Mouse (Mus musculus) kidney, adult 2 months (tissue): ENCODE results near the gene Rbfox1. TPM values are rescaled to one million over a fixed set of nuclear protein-coding genes. Genes with fewer than 3 reads are reported as not detected.

Experiments
- DNase-seq: peaks from one replicate; pipeline ENCODE4 v3.0.0; 2021
- H3K27ac ChIP-seq: fragments of 200-500 bp; 2 replicates; pipeline ENCODE4 v1.5.1; 2012; ENCODE audit warnings: low read depth, low read length, control low read depth, inconsistent platforms; ENCODE audit not compliant: insufficient read depth
- H3K27me3 ChIP-seq: fragments of 200-500 bp; replicated peaks from 2 replicates; pipeline ENCODE4 v1.6.1; 2012; ENCODE audit warnings: mild to moderate bottlenecking, moderate library complexity, low read length, inconsistent platforms; ENCODE audit not compliant: control insufficient read depth, insufficient read depth
- H3K36me3 ChIP-seq: fragments of 200-500 bp; 2 replicates; pipeline ENCODE4 v1.6.1; 2012; ENCODE audit warnings: mild to moderate bottlenecking, moderate library complexity, low read length, inconsistent platforms; ENCODE audit not compliant: control insufficient read depth, insufficient read depth
- H3K4me1 ChIP-seq: fragments of 200-500 bp; 2 replicates; pipeline ENCODE4 v1.6.1; 2011; ENCODE audit warnings: low read length; ENCODE audit not compliant: control insufficient read depth, insufficient read depth
- H3K4me3 ChIP-seq: fragments of 200-500 bp; 2 replicates; pipeline ENCODE4 v1.5.1; 2011; ENCODE audit warnings: mild to moderate bottlenecking, low read depth, low read length, control low read depth; ENCODE audit not compliant: insufficient read depth
- CTCF ChIP-seq: fragments of 200-500 bp; conservative IDR thresholded peaks from 2 replicates; pipeline ENCODE4 v1.5.1; 2011; ENCODE audit warnings: low read depth, mild to moderate bottlenecking, control low read depth, low read length, moderate library complexity, mixed read lengths; ENCODE audit not compliant: insufficient read depth, insufficient read length
- POLR2A ChIP-seq: fragments of 200-500 bp; IDR thresholded peaks from one replicate; pipeline ENCODE4 v1.6.1; 2011; ENCODE audit warnings: low read depth, low read length, control low read depth
- WGBS: fragments of 180-500 bp; shearing (Covaris S2); methylation state at CpG from one replicate; pipeline ENCODE4 v1.1.7; 2018; 5-methylcytosine and 5-hydroxymethylcytosine counted together
- polyA plus RNA-seq: library from polyadenylated mRNA; depleted of rRNA; stranded (reverse); fragments of >200 nt; gene quantifications from 2 replicates; pipeline ENCODE4 v1.2.3, GENCODE M21; 2012

The Rbfox1 gene
- polyA plus RNA-seq, 1 experiment = 4.2 TPM

DNA sequence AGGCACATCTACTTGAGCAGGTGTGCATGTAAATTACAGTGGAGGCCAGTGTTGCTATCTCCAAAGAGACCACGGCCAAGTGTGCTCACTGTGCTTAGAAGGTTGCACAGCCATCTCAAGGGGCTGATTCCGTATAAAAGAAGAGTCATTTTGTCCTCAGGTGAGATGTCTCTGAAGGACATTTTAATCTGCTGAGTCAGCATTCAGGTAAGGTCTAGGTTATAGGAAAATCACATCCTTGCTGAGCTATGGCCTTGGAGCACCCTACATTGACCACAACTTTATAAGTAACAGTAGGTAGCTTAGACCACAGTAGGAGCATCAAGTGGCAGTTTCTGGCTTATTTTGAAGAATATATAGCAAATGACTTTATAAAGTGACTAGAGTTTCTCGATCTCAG is 848.3 kb downstream of the Rbfox1 start:
- Histone ChIP-seq H3K27me3 (no peaks in the 10 kb centered on the region), H3K4me1 (no peaks in the 10 kb centered on the region), H3K4me3 (no peak overlapping the region), H3K27ac (no peak overlapping the region), H3K36me3 (no peaks in the 10 kb centered on the region)
- TF ChIP-seq POLR2A (no peak), CTCF (no peak)
- 92% methylated on average over 3 of the region's 3 CpGs for WGBS
- no peak for DNase-seq

DNA sequence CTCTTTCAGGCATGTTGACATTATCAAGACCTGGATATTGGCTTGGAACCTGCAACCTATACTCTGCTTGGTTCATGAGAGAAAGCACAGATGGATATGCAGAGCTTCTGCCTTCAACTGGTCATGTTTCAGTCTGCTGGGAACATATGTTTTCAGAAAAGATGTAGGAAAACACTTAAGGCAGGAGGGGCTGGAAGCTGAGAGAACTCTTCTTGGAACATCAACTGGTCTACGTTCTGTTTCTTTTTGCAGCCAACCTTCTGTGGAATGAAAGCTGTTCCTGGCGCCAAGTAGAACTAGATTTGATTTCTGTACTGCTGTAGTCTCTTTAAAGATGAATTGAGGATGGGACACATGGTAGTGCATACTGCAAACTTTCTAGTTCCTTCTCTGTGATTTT is 851.4 kb downstream of the Rbfox1 start:
- TF ChIP-seq CTCF (no peak), POLR2A (no peak)
- 93% methylated on average over 2 of the region's 2 CpGs for WGBS
- H3K36me3 ChIP-seq = no peaks in the 10 kb centered on the region
- DNase-seq = no peak
- no peak overlapping the region for H3K4me3 ChIP-seq
- H3K4me1 ChIP-seq = no peaks in the 10 kb centered on the region
- H3K27me3 ChIP-seq = no peaks in the 10 kb centered on the region
- H3K27ac ChIP-seq = no peak overlapping the region

DNA sequence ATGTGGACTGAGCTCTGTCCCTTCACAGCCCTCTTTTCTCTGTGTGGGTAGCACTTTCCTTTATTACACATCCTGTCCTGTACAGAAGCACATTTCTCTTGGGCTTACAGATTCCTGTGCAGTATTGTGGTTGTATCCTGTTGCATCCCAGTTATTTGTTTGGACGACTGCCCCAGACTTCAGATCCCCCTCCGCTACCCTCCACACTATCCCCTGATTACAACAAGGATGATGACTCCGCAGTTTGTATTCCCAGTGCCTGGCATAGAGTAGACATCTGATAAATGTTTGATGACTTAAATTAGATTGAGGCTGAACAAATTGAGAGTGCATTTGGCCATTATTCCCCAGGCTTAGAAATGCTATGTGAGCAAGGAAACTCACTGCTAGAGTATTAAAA is 851.8 kb downstream of the Rbfox1 start:
- H3K4me3 ChIP-seq = no peak overlapping the region
- no peak for DNase-seq
- H3K36me3 ChIP-seq = no peaks in the 10 kb centered on the region
- H3K27me3 ChIP-seq = no peaks in the 10 kb centered on the region
- H3K4me1 ChIP-seq = no peaks in the 10 kb centered on the region
- H3K27ac ChIP-seq = no peak overlapping the region
- 62% methylated on average over 3 of the region's 3 CpGs for WGBS
- TF ChIP-seq POLR2A (no peak), CTCF (no peak)

DNA sequence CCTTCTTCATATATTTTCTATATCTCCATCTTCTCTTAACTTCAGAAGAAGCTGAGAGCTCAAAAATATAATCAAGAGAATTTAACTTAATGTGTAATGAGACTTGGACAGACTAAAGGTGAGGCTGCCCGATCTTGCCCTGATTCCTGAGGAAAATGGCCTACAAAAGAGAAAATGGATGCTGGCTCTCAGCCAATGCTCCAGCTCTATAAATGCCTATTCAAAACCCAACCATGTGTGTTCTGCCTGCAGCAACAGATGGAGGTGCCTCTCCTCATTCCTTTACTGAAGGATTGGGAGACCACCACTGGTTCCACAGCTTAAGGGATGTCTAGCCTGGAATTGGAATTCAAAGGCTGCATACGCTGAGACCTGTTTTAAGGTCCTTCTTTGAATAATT is 861.0 kb downstream of the Rbfox1 start:
- no peaks in the 10 kb centered on the region for H3K36me3 ChIP-seq
- no peaks in the 10 kb centered on the region for H3K4me1 ChIP-seq
- H3K27ac ChIP-seq = no peak overlapping the region
- no peak overlapping the region for H3K4me3 ChIP-seq
- TF ChIP-seq POLR2A (no peak), CTCF (no peak)
- H3K27me3 ChIP-seq = no peaks in the 10 kb centered on the region; the same call in 1 of the 2 replicates
- 79% methylated on average over 2 of the region's 2 CpGs for WGBS
- no peak for DNase-seq

DNA sequence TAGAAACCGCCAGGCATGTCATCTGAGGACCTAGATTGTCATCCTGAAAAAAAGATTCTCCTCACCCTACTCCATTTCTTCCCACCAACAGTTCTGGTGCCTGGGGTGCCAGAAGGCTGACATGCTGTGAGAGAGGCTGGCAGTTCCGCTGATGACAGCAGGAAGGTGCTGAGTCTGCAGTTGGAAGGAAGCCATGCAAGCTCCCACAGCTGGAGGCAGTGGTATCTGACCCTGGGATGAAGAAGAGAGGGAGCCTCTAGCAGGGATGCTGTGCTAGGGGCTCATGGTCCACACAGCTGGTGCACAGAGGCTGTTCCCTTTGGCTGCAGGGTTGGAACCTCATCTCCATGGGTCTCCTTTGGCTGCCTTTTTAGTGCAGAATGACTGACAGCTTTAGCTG is 865.3 kb downstream of the Rbfox1 start:
- no peak overlapping the region for H3K27ac ChIP-seq
- H3K27me3 ChIP-seq = no peaks in the 10 kb centered on the region
- H3K36me3 ChIP-seq = no peaks in the 10 kb centered on the region
- TF ChIP-seq CTCF = no peak
- TF ChIP-seq POLR2A = no peak
- WGBS = 61% methylated on average over 2 of the region's 2 CpGs
- no peaks in the 10 kb centered on the region for H3K4me1 ChIP-seq
- DNase-seq = no peak
- H3K4me3 ChIP-seq = no peak overlapping the region

DNA sequence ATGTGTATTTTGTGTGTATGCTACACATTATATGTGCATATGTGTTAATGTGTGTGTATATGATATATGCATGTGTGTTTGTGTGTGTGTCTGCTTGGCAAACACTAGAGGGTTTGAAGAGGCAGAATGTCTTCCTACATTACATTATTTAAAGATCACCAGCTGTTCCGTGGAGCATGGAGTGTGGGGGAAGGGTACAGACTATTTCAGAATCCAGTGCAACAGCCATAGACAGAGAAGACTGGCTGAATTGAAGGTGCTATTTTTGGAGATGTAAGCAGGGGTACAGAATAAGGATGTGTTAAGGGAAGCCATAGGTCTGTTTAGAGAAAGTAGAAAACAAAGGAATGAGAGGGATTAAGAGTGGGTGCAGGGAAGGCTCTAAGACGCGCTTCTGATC is 869.7 kb downstream of the Rbfox1 start:
- DNase-seq = no peak
- WGBS = 81% methylated on average over 3 of the region's 3 CpGs
- H3K4me1 ChIP-seq = no peaks in the 10 kb centered on the region

DNA sequence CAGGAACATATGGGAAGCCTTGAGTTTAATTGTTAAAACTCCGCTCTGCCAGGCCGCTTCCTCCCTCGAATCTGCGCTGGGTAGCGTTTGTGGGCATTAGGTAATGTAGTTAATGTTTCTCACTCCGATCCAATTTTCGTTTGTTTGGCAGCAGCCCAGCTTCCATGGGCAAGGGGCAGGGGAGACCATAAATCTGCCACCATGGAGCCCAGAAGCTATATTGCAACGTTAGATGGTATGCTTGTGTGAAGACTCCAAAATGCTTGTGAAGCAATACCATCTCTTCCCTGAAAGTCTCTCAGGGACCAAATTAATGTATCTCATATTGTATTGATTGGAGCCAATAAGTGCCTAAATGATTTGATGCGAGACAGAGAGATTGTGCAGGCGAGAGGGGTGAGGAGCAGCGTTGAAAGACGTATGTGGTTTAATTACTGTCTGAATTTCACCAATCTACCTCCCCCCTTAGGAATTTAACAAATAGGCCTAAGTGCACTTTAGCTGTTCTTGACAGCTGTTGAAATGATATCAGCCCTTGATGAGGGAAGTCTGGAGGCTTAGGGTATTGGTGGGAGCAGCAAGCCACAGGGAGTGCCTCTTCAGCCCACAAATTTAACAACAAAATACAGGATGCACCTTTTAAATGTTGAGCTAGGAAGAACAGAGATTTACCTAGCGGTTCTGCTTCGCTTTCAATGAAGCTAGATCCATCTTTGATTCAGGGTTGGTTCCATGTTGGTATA is 884.5 kb downstream of the Rbfox1 start:
- no peak for DNase-seq
- no peak for TF ChIP-seq CTCF
- TF ChIP-seq POLR2A = no peak
- WGBS = 49% methylated on average over 14 of the region's 14 CpGs

More for the DNA sequence above, 869.7 kb downstream of the Rbfox1 start:
- no peaks in the 10 kb centered on the region for H3K27me3 ChIP-seq
- no peak overlapping the region for H3K4me3 ChIP-seq
- H3K27ac ChIP-seq = no peak overlapping the region
- TF ChIP-seq POLR2A (no peak), CTCF (no peak)
- H3K36me3 ChIP-seq = no peaks in the 10 kb centered on the region

DNA sequence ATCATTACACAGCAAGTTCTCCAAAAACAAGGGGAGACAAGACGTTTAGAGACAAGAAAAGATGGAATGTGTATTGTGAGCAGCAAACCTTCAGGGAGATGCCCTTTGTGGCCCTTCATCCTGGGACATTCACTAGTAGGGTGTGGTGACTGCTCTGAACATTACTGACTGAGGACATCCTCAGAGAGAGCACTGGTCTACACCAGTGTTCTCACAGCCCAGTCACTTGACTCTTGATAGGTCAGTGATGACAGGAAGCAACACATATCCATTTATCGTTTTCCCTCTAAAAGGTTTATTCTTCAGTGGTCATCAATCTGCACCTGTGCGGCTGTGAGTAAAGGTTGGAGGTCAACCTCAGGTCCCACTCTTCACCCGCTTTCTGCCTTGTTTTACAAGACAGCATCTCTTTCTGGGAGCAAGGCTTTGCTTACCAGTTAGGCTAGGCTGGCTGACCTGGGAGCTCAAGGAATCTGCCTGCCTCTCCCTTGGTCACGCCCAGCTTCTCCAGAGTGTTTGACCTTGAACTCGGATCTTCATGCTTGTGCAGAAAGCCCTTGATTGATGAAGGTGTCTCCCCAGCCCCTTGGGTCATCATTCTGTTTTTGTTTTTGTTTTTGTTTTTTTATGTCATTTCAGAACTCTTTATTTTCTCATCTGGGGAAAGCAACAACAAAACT is 892.5 kb downstream of the Rbfox1 start:
- Histone ChIP-seq H3K4me1 (no peaks in the 10 kb centered on the region), H3K27me3 (no peaks in the 10 kb centered on the region), H3K4me3 (no peak overlapping the region), H3K36me3 (no peaks in the 10 kb centered on the region), H3K27ac (no peak overlapping the region)
- DNase-seq = no peak
- no peak for TF ChIP-seq CTCF
- no peak for TF ChIP-seq POLR2A
- WGBS = 62% methylated on average over 6 of the region's 6 CpGs

More for the DNA sequence above, 884.5 kb downstream of the Rbfox1 start:
- Histone ChIP-seq H3K4me1 (no peaks in the 10 kb centered on the region), H3K27me3 (no peaks in the 10 kb centered on the region), H3K36me3 (no peaks in the 10 kb centered on the region), H3K4me3 (no peak overlapping the region), H3K27ac (no peak overlapping the region)
